Mouse (Mus musculus): ENCODE measurements at regions not wholly inside any gene's neighbourhood (a gene's known extent, or its start where the extent isn't known, plus 50 kb on each side); places are given as distances from the start of the nearest gene placed in this dataset.

DNA sequence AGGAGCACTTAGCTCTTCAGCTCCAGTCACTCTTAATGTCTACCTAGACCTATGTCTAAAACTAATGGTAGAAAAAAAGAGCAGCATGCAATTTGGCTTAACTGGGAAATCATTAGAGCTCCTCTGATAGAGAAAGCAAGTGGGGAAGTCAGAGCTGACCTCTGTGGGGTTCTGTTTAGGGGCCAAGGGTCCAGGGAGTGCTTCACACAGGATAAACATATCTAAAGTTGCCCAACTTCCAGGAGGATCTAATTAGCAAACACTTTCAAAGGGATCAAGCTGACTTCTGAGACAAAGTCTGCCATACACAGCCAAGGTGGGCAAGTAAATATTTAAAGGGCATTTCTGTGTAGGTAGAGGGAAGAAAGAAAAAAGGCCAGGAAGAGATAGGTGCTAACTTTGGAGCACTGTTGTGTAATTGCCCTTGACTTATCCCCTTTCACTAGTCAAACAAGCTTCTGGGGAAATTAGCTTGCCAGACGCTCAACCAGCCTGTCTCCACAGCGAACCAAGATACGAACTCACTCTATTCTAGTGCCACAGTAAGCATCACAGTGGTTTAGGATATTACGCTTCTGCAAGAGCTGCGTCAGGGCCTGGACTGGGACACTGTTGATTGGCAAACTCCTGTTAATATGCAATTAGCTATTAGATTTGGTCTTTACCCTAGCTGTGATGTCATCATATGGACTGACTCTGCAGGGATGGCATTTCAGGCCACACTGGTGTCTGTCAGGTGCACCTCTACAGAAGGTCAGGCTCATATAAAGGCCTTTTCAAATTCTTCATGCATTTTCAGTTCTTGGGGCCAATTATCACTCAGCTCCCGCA is 1413.9 kb upstream of the A1bg start:
- no peak for DNase-seq (ENCODE audit: low spot score)

- DNase-seq (ENCODE audit: low spot score): no peak
These were observed 1411.6 kb upstream of the A1bg start for GRCm38 (mm10) chr15:62334256-62335009.

DNA sequence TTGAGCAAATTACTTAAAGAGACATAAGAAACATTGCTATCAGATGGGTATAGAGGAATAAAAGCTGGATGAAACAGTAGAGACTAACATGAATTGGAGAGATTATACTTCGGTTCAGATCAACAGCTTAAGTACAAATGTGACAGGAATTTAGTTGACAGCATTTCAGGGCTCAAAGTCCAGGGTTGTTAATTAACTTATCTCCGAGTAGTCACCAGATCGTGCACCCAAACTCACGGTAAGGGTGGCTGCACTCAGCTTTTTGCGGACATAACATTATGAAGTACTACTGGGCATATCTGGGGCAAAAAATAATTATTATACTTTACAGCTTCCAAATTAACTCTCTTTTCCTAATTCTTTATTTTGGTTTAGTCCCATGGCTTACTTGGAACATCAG is 1409.3 kb upstream of the A1bg start:
- no peak for DNase-seq (ENCODE audit: low spot score)

GRCm38 (mm10) chr15:62331138-62331800 is 1408.5 kb upstream of the A1bg start:
- no peak for DNase-seq (ENCODE audit: low spot score)

GRCm38 (mm10) chr15:62328920-62329319 is 1406.1 kb upstream of the A1bg start:
- no peak for DNase-seq (ENCODE audit: low spot score)

DNA sequence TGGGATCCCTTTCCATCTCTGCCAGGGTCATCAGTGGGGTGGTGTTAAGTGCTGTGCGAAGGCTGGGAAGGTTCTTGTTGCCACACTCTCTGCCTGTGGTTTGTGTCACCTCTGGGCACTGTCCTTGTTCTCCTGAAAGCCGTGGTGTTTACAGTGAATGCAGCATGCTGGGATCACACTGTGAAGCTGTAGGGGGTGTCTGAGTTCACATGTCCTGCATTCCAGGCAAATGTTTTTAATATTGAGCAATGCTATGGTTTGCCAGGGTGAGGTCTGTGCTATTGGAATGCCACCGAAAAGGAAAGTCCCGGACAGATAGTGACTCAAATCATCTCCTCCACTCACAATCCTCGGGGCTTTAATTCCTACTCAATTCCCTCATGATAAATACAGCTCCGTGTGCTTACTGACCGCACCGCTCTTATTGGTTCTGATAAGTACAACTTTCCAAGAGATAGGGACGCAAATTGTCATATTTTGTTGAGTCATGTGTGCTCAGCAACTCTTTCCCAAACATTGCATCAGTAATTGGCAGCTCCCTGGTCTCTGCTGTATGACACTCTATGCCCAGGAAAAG is 1405.6 kb upstream of the A1bg start:
- no peak for DNase-seq (ENCODE audit: low spot score)

DNA sequence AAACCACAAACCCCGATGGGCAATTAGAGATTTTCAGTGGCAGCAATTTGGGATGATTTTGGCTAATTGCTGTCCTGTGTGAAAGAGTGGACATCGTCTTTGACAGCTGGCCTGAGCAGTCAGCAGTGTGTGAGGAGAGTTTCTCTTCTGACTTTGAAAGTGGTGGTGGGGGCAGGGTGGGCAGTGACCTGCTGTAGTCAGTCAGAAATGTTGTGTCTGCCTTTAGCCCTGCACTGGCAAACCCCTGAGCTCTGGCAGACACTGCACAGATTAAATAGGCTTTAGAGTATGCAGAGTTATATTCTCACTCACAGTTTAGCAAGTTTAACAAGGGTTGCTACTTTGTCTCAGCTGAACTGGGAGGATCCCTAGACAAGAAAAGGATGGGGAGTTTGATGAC is 1404.7 kb upstream of the A1bg start:
- DNase-seq (ENCODE audit: low spot score): no peak

DNA sequence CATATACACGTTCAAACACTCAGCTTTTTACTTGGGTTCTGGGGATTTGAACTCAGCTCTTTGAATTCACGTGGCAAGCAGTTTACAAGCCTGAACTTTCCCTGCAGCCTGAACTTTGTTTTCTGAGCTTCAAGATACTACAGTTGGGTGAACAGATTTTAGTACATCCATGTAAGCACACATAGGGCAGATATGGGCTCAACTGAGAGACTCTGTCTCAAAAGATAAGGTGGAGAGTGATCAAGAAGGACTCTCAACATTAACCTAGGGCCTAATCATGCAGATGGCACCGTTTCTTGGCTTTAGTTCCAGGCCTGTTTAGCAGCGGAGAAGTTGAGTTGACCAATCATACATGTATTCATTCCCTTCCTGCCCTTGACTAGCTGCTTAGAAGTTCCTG is 1403.7 kb upstream of the A1bg start:
- DNase-seq (ENCODE audit: low spot score): no peak

DNA sequence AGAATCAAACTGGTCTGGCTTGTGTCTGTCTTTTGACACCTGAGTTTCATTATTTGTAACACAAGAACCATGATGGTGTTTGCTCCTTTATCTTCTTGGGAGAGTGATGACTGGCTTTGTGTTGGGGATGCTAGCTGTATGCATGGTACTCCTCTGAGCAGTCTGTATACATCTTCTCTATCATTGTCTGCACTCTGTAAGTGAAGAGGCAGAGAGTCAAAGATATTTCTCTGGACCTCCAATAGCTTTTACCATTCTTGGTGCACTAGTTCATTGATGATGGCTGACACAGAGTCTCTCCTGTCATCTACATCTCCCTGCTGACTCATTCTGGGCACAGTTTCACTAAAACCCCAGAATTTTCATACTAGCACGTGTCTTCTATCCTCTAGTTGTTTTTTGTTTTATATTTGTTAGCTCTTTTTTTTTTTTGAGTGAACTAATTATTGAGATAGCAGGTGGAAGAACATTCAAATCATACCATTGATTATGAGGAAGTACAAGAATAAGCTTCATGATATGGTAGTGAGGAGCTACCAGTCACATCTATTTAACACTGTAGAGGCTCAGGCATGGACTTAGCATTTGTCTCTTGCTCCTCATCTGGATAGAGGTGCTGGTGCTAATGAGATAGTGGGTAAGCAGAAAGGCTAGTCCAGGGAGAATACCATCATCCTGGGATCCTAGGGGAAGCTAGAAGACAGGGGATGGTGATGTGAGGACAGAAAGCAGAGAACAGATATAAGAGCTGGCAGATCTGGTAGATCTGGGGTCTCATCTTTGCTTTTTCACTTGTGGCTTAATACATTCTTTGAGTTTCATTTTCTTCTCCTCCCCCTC is 1402.9 kb upstream of the A1bg start:
- no peak for DNase-seq (ENCODE audit: low spot score)

DNA sequence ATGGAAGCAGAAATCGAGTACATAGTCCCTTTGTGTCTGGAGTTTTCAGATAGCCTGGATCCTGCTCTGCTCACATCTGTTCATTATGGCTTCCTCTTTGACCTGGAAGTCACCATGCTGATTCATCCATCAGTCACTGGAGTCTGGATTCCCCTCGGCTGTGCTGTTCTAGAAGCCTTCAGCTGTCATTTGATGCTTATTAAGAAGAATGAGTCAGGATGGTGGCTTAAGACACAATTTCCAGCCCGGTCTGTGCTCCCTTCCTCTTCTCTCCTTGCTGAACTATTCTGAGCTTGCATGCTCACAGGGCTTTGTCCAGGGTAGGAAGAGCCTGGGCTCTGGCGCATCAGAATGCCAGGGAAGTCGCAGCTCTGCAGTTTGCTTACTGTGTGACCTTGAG is 1398.2 kb upstream of the A1bg start:
- DNase-seq (ENCODE audit: low spot score): no peak

GRCm38 (mm10) chr15:62314449-62314848 is 1391.6 kb upstream of the A1bg start:
- DNase-seq (ENCODE audit: low spot score): no peak

DNA sequence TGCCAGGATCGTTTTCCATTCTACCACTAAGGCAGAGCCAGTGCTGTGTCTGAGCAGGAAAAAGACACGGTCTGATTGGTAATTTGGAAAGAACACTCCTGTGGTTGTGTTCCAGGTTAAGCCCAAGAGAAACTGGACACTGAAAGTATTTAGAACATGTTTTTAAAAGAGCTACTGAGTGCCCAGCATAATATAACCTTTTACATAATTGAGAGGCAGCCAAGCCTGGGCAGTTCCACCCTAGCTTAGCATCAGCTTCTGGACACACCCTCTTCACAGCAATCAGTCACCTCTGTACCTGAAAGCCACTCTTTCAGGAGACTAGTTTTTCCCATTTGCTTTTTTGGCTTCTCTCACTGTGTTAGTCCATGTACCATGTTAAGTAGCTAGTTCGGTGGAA is 1379.4 kb upstream of the A1bg start:
- no peak for DNase-seq (ENCODE audit: low spot score)

DNA sequence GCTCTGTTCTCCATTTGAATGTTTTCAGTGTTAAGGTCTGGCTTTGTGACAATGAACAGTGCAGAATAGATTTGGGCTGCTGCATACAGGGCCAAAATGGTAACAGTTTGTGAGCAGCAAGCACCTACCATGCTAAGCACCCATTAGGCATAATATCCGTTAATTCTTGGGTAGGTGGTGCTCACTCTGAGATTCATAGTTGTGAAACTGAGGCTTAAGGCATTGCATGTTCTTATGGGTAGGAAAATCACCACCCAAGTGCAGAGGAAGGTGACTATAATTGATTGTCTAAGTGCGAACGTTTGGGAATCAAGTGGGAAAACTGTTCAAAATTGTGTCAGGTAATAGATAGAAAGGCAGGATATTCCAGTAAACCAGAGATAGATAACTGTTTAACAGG is 1378.8 kb upstream of the A1bg start:
- no peak for DNase-seq (ENCODE audit: low spot score)

DNA sequence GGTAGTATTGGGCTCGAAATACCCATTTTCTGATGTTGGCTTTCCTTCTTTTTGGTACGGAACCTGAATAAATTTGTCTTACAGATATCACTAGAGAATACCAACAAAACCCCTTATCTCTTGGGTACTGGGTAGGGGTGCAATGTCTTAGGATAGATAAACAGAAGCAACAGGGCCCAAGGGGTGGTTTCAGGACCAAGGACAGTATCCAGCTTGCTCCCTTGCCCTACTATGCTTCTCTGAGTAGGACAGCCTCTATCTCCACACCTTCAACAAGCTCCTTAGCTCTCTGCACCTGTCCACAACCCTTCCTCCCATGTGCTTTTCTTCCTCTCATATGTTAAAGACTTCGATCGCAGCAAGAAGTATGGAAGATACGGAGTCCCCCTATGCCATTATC is 1374.3 kb upstream of the A1bg start:
- DNase-seq (ENCODE audit: low spot score): no peak

- DNase-seq (ENCODE audit: low spot score): peak; percentile 4
These were observed 1372.6 kb upstream of the A1bg start for GRCm38 (mm10) chr15:62295233-62295927.

DNA sequence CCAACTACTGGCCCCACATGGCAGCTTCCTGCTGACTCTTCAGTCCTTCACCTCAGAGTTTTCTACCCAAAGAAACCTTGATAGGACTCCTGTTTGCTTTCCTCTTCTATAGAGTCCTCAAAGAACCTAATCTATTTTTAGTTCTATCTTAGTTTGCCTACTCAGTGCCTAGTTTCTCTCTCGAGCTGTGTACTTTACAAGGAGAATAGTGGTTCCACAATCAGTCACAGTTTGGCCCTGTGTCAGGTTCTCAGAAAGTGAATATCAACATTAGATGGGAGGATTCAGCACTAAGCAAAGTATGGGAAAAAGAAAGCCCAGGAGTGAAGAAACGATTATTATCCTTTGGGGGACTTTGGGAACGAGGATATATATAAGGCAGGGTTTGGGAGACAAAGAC is 1372.0 kb upstream of the A1bg start:
- DNase-seq (ENCODE audit: low spot score): no peak

DNA sequence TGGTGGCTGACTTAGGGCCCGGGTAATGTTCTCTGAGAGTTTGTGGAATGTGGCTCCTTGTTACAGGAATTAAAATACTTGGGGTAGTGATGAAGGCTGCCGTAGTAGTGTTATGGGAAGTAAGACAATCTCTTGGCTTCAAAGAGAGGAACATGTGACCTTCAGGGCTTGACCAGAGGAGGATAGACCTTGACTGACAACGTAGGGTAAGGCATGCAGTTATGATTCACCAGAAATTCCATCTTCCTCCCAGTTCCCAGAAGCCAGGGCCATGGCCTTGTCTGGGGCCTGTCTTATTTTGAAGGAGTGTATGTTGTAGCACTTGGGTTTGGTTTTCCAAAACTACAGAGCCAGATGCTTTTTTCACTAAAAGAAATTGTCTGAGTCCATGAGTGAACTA is 1370.1 kb upstream of the A1bg start:
- no peak for DNase-seq (ENCODE audit: low spot score)

GRCm38 (mm10) chr15:62290687-62291086 is 1367.9 kb upstream of the A1bg start:
- DNase-seq (ENCODE audit: low spot score): no peak

DNA sequence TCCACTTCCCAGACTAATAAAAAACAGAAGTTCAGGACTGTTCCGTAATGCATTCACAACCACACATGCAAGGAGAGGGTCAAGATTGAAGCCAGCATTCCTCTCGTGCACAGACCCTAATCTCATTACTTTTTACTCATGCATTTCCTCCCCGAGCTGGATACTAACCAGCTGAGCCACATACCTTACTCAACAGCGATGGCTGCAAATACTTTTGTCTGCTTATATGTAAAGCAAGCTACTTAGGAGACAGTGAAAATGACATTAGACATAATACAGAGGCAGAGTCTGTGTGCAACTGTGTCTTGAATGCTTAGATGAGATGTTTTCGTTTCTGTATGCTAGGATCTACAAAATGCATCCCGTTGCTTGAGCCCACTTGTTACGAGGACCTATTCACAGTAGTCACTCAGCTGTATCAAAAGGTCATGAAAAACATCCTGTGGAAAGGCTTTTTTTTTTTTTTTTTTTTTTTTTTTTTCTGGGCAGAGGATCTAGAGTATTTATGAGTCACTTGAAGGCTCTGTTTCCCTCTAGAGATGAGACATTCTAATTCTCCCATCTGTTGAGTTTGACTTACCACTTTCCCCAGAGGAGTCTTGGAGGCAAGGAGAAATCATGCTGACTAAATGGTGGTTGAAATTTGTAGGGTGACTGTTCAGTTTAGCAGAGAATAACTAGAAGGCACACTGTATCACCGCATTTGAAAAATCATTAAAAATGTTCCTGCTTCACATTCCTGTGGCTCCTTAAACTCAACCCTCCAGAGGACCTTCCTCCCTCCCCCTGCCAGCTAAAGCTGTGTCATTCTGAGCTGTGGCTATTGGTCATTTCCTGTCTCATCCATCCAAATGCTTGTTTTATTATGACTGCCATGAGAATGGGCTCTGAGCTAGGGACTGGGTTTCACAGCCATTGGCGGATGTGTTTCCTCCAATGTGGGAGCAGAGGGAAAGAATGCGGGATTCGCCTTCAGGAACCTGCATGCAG is 1364.1 kb upstream of the A1bg start:
- DNase-seq (ENCODE audit: low spot score): no peak
